Mouse (Mus musculus) cortical plate, adult 2 months (tissue): ENCODE data around the gene Avpr1b.

Experiments
- CTCF ChIP-seq: fragments of 200-500 bp; IDR thresholded peaks from 2 replicates; pipeline ENCODE4 v1.5.1; 2011; ENCODE audit warnings: mild to moderate bottlenecking, control low read depth, low read length; ENCODE audit not compliant: insufficient read depth; ENCODE audit errors: extremely low read depth
- POLR2A ChIP-seq: fragments of 200-500 bp; IDR thresholded peaks from 2 replicates; pipeline ENCODE4 v1.6.1; 2011; ENCODE audit warnings: mild to moderate bottlenecking, low read length, control low read depth; ENCODE audit not compliant: insufficient read depth; ENCODE audit errors: extremely low read depth

GRCm38 (mm10) chr1:131612556-131613155 lies 13.6 kb downstream of the Avpr1b start:
- TF ChIP-seq POLR2A, result no peak
- no peak for TF ChIP-seq CTCF
